Mouse (Mus musculus) brain, adult 10 weeks (tissue): ENCODE measurements around the gene Per1. TPM values are rescaled to one million over a fixed set of nuclear protein-coding genes. Genes with fewer than 3 reads are reported as not detected.

Experiments
- polyA plus RNA-seq: library from polyadenylated mRNA; stranded (reverse); fragments of 350-450 nt; fragmentation: Illumina TruSeq; extraction: RNeasy Lipid Tissue Mini Kit (QIAGEN cat#74804); gene quantifications from one replicate; pipeline ENCODE4 v1.2.3, GENCODE M21; 2015; ENCODE audit warnings: low read depth, low replicate concordance

Gene Per1
- 47.8 TPM for polyA plus RNA-seq

DNA sequence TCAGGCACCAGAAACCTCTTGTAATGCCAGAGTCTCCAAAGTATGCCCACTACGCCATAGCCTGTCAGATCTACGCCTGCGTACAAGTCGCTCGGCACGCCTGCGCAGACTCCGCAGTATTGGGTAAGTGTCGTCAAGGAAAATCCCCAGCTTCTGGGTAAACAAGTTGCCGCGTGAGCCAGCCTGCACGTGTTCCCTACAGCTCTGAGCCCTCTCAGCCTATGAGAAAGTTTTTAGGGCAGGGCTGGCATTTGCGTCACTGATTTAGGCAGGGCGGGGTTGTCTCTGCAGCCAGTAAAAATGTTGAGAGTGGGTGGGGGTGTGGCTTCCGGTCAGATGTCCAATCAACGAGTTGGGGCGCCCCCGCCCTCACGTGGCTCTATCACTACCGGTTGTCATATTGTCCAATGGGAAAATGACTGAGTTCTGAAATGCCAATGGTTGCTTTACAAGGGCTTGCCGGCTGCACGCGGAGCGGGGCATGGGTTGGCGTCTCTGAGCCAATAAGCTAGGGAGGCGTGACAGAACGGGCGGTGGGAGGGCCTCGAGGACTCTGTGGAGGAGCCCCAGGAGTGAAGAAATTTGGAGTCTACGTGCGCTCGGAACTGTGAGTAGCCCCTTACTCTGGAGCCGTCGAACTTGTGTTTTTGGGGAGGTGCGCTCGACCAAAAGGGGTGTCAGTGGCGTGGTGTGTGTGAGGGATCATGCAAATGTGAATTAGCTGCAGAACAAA lies at the start of gene Per1:
TSS of gene Per1 (plus strand) at position 521 of the 733 bp plus-strand sequence.

DNA sequence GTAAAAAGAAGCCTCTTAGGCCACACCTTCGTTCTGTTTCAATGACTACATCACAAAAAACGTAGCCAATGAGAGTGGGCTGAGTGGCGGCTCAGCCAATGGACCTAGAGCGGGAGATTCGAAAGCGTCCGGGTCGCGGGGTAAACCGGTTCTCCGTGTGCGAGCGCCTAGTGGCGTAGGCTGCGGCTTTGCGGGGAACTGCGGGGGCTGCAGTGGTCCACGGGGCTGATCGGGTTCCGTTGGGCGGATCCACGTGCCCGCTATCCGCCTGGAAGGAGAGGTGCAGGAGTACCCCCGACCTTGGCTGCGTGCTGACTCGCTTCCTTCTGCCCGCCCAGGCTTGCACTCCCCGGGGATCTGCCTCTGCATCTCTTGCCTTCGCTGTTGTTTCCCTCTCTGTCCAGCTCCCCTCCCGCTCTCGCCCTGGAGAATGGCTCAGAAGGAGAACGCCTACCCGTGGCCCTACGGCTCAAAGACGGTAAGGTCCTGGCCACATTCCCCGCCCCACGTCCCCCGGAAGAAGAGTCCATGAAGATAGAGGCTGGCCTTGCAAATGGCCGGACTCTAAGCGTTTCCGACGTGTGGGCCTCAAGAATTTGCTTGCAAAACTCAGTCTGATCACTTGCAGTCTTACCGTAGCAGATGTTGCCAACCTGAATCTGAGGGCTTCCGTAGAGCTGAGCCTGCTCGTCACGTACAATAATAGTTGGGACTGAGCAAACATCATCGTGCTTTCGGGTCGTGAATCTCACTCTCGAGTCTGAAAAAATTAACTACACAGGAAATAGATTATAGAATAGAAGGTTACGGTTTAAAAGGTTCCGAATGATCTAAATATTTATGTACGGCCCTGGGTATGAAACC lies 49.3 kb upstream of the Per1 start, which contains the start of gene Aurkb:
TSS of gene Aurkb (plus strand) at position 117 of the 864 bp plus-strand sequence.

DNA sequence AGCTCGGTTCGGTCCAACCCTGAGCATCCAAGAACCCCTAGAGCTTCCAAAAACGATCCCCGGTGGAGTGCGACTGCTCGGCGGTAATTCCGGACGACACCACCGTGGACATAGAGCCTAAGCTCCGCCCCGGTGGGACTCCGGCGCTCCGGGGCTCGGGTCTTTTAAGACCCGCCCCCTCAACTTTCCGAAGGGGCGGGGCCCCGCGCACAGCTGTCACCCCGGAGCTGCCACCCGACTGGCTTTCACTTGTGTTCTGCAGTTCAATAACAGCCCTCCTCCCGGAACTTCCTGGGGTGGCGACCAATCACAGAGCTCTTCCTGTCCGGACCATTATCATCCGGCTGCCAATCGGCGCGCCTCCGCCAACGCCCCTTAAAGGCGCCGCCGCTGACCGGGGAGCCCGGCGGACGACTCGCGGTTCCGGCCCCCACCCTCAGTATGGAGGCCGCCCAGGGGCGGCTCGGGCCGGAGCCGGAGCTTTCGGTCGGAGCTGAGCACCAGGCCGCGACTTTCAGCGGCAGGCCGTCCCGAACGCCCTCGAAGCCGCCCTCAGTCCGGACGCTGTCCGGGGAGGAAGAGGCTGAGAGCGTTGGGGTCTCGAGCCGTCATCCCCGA lies 35.6 kb upstream of the Per1 start, which contains the start of gene Borcs6:
TSS of gene Borcs6 (plus strand) at position 361 of the 618 bp plus-strand sequence.

DNA sequence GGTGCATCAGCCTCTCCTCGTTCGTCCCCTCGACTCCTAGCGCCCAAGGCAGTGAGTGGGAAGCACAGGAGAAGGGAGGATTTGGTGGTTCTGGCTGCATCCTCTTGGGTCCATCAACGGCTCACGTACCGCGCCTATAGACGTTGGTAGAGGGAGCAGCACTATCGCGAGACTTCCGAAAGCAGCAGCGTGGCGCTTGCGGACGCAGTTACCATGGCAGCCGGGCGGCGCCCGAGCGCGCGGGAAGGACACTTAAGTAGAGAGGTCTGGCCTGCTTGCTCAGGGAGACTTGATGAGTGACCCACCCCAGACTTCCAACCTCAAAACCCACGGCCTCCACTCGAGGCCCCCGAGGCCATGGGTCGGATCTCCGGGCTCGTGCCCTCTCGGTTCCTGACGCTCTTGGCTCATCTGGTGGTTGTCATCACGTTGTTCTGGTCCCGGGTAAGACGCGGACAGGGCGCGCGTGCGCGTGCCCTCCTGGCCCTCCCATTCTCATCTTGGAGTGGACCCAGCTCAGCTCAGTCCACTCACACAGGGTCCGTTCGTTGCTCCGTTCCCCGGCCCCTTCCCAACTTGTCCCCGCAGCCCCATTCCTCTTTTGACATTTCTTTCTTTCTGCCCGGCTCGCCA lies 24.3 kb upstream of the Per1 start, which contains the start of gene Tmem107:
TSS of gene Tmem107 (plus strand) at position 217 of the 633 bp plus-strand sequence.

DNA sequence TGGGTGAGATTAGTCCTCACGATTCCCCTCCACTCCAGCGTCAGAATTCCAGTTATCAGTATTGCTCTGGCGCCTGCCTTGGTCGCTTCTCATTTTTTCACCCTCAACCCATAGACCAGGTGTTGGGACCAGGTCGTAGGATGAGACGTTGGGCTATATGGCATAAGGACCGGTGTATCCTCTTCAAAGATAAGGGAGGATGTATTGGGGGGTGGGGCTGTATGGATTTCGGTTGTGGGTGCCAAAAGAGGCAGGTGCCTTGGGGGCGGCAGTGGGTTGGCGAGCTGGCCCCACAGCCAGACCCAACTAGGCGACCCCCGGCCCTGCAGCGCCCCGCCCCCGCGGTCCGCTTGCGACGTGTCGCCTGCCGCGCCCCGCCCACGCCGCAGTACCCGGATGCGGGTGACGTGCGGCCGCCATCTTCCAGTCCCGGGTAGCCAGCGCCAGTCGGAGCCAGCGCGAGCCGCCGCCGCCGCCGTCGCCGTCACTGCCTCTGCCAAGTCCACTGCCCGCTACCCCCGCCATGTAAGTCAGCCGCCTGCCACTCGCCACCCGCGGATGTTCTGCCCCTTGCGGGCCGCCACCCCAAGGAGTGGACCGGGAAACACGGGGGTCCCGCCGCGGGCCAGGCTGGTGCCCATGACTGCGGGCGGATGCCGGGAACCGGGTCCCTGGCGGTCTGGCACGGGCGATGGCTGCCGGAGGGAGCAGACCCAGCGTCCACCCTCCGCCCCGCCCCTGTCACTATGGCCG lies 6.7 kb upstream of the Per1 start, which contains the start of gene Vamp2:
TSS of gene Vamp2 (plus strand) at position 388 of the 753 bp plus-strand sequence.

DNA sequence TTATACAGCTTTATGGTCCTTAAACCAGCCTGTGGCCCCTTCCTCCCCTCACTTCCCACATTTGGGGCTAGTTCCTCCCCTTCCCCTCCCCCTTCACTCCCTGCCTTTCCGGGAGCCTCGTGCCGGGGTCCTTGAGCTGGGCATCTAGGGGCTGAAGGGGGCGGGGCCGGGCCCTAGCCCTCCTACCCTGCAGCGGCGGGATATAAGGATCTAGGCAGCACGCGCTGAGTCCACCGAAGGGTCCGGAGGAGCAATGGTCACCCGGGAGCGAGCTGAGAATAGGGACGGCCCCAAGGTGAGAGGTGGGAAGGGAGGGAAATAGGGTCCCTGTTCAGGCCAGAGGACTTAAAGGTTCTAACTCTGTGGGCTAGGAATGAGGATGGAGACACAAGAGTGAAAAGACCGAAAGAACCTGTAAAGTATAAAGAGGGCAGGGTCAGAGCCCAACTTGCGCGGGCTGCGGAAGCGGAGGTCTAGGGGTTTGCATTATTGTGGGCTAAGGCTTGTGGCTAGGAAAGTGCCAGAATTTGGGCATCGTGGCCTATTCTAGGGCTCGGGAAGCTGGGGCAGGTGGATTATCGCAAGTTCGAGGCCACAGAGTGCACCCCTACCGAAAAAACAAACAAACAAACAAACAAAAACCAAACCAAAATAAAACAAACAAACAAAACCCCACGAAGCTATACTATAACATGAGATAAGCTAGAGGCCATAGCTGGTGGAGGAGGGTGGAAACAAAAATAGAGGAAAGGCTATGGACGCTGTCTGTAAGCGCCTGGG lies 25.4 kb downstream of the Per1 start, which contains the start of gene Hes7:
TSS of gene Hes7 (plus strand) at position 184 of the 780 bp plus-strand sequence.

DNA sequence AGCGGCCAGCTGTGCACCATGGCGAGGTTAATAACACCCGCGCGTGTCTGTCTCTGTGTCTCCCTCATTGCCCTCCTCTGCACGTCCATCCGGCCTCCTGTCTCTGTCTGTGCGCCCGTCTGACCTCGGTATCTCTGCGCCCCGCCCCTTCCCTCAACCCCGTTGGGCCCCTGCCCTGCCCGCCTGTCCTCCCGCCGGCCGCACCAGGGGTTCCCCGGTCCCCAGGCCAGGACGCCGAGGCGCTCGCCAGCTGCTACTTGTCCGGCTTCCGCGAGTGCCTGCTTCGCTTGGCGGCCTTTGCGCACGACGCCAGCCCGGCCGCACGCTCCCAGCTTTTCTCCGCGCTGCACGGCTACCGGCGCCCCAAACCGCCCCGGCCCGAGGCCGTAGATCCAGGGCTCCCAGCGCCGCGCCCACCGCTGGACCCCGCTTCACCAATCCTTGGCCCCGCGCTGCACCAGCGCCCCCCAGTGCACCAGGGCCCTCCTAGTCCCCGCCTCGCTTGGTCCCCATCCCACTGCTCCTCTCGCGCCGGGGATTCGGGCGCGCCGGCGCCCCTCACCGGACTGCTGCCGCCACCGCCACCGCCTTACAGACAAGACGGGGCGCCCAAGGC lies 27.4 kb downstream of the Per1 start, which contains the start of gene 9130213A22Rik:
TSS of gene 9130213A22Rik (minus strand) at position 254 of the 616 bp plus-strand sequence.

DNA sequence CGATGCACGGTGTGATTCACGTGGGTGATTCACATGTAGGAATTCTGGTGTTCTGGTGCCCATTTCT lies 30.7 kb downstream of the Per1 start, which contains the start of gene Aloxe3:
TSS of gene Aloxe3 (plus strand) at position 45 of the 67 bp plus-strand sequence.

DNA sequence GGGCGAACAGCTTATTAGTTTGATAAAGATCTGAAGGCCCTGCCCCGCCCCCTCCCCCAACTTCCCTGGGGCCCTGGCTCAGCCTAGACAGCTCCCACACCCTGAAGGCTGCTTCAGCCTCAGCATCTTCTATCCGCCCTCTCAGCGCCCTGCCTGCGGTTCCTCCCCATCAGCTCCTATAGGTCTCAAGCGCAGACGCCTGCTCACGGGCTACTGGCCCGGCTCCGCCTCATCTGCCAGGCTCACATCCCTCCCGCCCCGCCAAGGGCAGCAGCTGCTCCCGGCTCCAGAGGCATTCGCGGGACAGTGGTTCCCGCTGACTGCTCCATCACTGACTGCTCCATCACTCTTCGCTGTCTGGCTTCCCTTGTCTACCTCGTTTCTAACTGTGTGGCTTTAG lies 61.8 kb downstream of the Per1 start, which contains the start of gene Alox12b:
TSS of gene Alox12b (plus strand) at position 190 of the 400 bp plus-strand sequence.

Other genes with a start within 250 kb of the Per1 start
- 127 TPM for gene Ndel1, start 223.4 kb upstream of the Per1 start, polyA plus RNA-seq
- not detected for gene Rnf222, start 206.7 kb upstream of the Per1 start, polyA plus RNA-seq
- 2,040 TPM for gene Rpl26, start 193.6 kb upstream of the Per1 start, polyA plus RNA-seq
- 1.1 TPM for gene Odf4, start 168.1 kb upstream of the Per1 start, polyA plus RNA-seq
- 16.4 TPM for gene Arhgef15, start 137.7 kb upstream of the Per1 start, polyA plus RNA-seq
- 6.2 TPM for gene Slc25a35, start 127.1 kb upstream of the Per1 start, polyA plus RNA-seq
- gene Rangrf, start 120.0 kb upstream of the Per1 start, polyA plus RNA-seq, result 41.5 TPM
- gene Pfas, start 86.8 kb upstream of the Per1 start, polyA plus RNA-seq, result 11.4 TPM
- 35.5 TPM for gene Ctc1, start 79.3 kb upstream of the Per1 start, polyA plus RNA-seq
- 0.54 TPM for gene Aurkb, start 49.6 kb upstream of the Per1 start, polyA plus RNA-seq
- 25.8 TPM for gene Borcs6, start 35.5 kb upstream of the Per1 start, polyA plus RNA-seq
- gene Tmem107, start 24.4 kb upstream of the Per1 start, polyA plus RNA-seq, result 25.6 TPM
- 1,029 TPM for gene Vamp2, start 6.7 kb upstream of the Per1 start, polyA plus RNA-seq
- 0.58 TPM for gene Hes7, start 25.2 kb downstream of the Per1 start, polyA plus RNA-seq
- 0.67 TPM for gene 9130213A22Rik, start 27.4 kb downstream of the Per1 start, polyA plus RNA-seq
- 3.9 TPM for gene Aloxe3, start 30.7 kb downstream of the Per1 start, polyA plus RNA-seq
- gene Alox12b, start 61.8 kb downstream of the Per1 start, polyA plus RNA-seq, result 4.0 TPM
- gene Alox8, start 102.6 kb downstream of the Per1 start, polyA plus RNA-seq, result 3.5 TPM
- gene Gucy2e, start 141.8 kb downstream of the Per1 start, polyA plus RNA-seq, result 1.1 TPM
- gene Cntrob, start 228.6 kb downstream of the Per1 start, polyA plus RNA-seq, result 16.5 TPM
- gene Trappc1, start 228.8 kb downstream of the Per1 start, polyA plus RNA-seq, result 92.5 TPM
- 83.2 TPM for gene Kcnab3, start 231.0 kb downstream of the Per1 start, polyA plus RNA-seq
- gene Rnf227, start 245.2 kb downstream of the Per1 start, polyA plus RNA-seq, result 217 TPM